Mouse (Mus musculus): Measurements from ENCODE around the gene Hist1h2bp. TPM values are rescaled to one million over a fixed set of nuclear protein-coding genes. Genes with fewer than 3 reads are reported as not detected.
A peak's percentile ranks its signal among the peaks of the same experiment; 100 is the strongest.

Hist1h2bp gene
- total RNA-seq, 2 experiments from 2014 or later: 5.8 to 33.7 TPM

DNA sequence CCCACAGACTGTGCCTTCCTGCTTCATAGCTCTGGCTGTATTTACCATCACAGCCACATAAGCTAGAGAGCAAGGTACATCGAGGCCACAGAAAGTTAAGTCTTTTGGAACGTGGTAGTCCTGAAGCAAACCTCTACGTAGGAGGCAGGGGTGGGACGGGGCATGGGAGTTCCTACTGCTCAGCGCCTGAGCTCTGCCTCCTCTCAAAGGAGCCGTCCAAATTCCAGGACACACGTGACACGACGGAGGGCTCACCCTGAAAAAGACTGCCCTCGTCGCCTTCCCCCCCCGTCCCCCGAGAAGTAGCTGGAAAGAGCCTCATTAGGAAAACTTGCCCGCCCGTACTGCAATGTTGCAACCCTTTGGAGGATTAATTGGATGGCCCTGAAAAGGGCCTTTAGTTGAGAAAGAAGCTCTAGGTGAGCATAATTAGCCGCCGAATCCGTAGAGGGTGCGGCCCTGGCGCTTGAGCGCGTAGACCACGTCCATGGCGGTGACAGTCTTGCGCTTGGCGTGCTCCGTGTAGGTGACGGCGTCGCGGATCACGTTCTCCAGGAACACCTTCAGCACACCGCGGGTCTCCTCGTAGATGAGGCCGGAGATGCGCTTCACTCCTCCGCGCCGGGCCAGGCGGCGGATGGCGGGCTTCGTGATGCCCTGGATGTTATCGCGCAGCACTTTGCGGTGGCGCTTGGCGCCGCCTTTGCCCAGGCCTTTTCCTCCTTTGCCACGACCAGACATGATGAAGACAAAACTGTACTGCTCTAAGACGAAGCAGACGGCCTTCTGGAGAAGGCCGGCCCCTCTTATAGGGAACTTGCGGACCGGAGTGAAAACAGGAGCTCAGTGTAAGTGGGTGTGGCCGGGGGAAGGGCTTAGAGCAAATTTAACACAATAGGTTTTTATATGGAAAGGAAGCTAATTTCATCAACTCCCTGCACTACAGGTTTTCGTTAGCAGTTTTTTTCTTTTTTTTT lies 44.4 kb downstream of the Hist1h2bp start, which contains the start of gene Hist1h4n:
Gene Hist1h4n (minus strand): TSS at position 779 of the 977 bp plus-strand sequence.
- ATAC-seq (replicated peaks; ENCODE audit: low FRiP score, poor library complexity, severe bottlenecking): peak; percentile 62

DNA sequence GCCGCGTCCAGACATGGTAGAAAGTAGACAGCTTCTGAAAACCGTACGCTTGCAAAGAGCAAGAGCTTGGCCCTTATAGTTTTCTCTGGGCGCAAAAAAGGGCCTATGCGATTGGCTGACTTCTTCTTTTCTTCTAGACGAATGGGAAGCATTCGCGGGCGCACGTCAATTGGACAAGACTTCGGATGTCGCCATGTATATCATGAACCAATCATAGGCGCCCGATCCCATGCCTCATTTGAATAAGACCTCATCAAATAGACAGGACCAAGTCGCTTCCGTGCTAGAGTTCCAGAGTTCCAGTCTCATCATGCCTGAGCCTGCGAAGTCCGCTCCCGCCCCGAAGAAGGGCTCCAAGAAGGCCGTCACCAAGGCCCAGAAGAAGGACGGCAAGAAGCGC lies 46.2 kb downstream of the Hist1h2bp start, which contains the start of the genes Hist1h2ap and Hist1h2br:
Gene Hist1h2ap (minus strand): TSS at position 47 of the 400 bp plus-strand sequence.
Gene Hist1h2br (plus strand): TSS at position 283 of the 400 bp plus-strand sequence.
- peak; percentile 83 for ATAC-seq (replicated peaks; ENCODE audit: low FRiP score, poor library complexity, severe bottlenecking)

Other genes starting within 250 kb of the Hist1h2bp start
- not detected in 2 replicates for gene Olfr1366, start 244.7 kb upstream of the Hist1h2bp start, total RNA-seq (2015; ENCODE audit: low replicate concordance)
- not detected in 2 replicates for gene Olfr1366, start 244.7 kb upstream of the Hist1h2bp start, total RNA-seq (2017; ENCODE audit: low replicate concordance)
- not detected in 2 replicates for gene Olfr1535, start 227.6 kb upstream of the Hist1h2bp start, total RNA-seq (2015; ENCODE audit: low replicate concordance)
- gene Olfr1535, start 227.6 kb upstream of the Hist1h2bp start, total RNA-seq (2017; ENCODE audit: low replicate concordance): 0.84 TPM in 1 of 2 replicates, not detected in the other
- not detected in 2 replicates for gene Olfr1364, start 205.7 kb upstream of the Hist1h2bp start, total RNA-seq (2015; ENCODE audit: low replicate concordance)
- not detected in 2 replicates for gene Olfr1364, start 205.7 kb upstream of the Hist1h2bp start, total RNA-seq (2017; ENCODE audit: low replicate concordance)
- not detected in 2 replicates for gene Olfr1362, start 173.4 kb upstream of the Hist1h2bp start, total RNA-seq (2015; ENCODE audit: low replicate concordance)
- not detected in 2 replicates for gene Olfr1362, start 173.4 kb upstream of the Hist1h2bp start, total RNA-seq (2017; ENCODE audit: low replicate concordance)
- gene Olfr11, start 144.9 kb upstream of the Hist1h2bp start, total RNA-seq (2015; ENCODE audit: low replicate concordance): not detected in 2 replicates
- gene Olfr11, start 144.9 kb upstream of the Hist1h2bp start, total RNA-seq (2017; ENCODE audit: low replicate concordance): not detected in 2 replicates
- not detected in 2 replicates for gene Olfr1361, start 124.1 kb upstream of the Hist1h2bp start, total RNA-seq (2015; ENCODE audit: low replicate concordance)
- gene Olfr1361, start 124.1 kb upstream of the Hist1h2bp start, total RNA-seq (2017; ENCODE audit: low replicate concordance): not detected in 2 replicates
- not detected in 2 replicates for gene Olfr1360, start 110.1 kb upstream of the Hist1h2bp start, total RNA-seq (2015; ENCODE audit: low replicate concordance)
- not detected in 2 replicates for gene Olfr1360, start 110.1 kb upstream of the Hist1h2bp start, total RNA-seq (2017; ENCODE audit: low replicate concordance)
- not detected in 2 replicates for gene Olfr1359, start 89.3 kb upstream of the Hist1h2bp start, total RNA-seq (2015; ENCODE audit: low replicate concordance)
- gene Olfr1359, start 89.3 kb upstream of the Hist1h2bp start, total RNA-seq (2017; ENCODE audit: low replicate concordance): 0.34 and 0.42 TPM in 2 replicates
- gene Hist1h2bl, start 71.3 kb upstream of the Hist1h2bp start, total RNA-seq (2015; ENCODE audit: low replicate concordance): 91.5 and 110 TPM in 2 replicates
- 213 and 268 TPM in 2 replicates for gene Hist1h2bl, start 71.3 kb upstream of the Hist1h2bp start, total RNA-seq (2017; ENCODE audit: low replicate concordance)
- 6.1 TPM in 1 of 2 replicates, not detected in the other for gene Hist1h2ai, start 71.0 kb upstream of the Hist1h2bp start, total RNA-seq (2015; ENCODE audit: low replicate concordance)
- gene Hist1h2ai, start 71.0 kb upstream of the Hist1h2bp start, total RNA-seq (2017; ENCODE audit: low replicate concordance): 1,027 and 1,342 TPM in 2 replicates
- 16.7 TPM in 1 of 2 replicates, not detected in the other for gene Hist1h3h, start 69.8 kb upstream of the Hist1h2bp start, total RNA-seq (2015; ENCODE audit: low replicate concordance)
- 69.1 and 159 TPM in 2 replicates for gene Hist1h3h, start 69.8 kb upstream of the Hist1h2bp start, total RNA-seq (2017; ENCODE audit: low replicate concordance)
- 65.8 and 82.8 TPM in 2 replicates for gene Hist1h2bm, start 65.4 kb upstream of the Hist1h2bp start, total RNA-seq (2015; ENCODE audit: low replicate concordance)
- 254 and 277 TPM in 2 replicates for gene Hist1h2bm, start 65.4 kb upstream of the Hist1h2bp start, total RNA-seq (2017; ENCODE audit: low replicate concordance)
- not detected in 2 replicates for gene Hist1h4j, start 52.4 kb upstream of the Hist1h2bp start, total RNA-seq (2015; ENCODE audit: low replicate concordance)
- gene Hist1h4j, start 52.4 kb upstream of the Hist1h2bp start, total RNA-seq (2017; ENCODE audit: low replicate concordance): 148 and 152 TPM in 2 replicates
- gene Hist1h4k, start 37.0 kb upstream of the Hist1h2bp start, total RNA-seq (2015; ENCODE audit: low replicate concordance): 10.4 and 16.9 TPM in 2 replicates
- gene Hist1h4k, start 37.0 kb upstream of the Hist1h2bp start, total RNA-seq (2017; ENCODE audit: low replicate concordance): 714 and 903 TPM in 2 replicates
- gene Hist1h2ak, start 33.6 kb upstream of the Hist1h2bp start, total RNA-seq (2015; ENCODE audit: low replicate concordance): 39.2 and 75.4 TPM in 2 replicates
- gene Hist1h2ak, start 33.6 kb upstream of the Hist1h2bp start, total RNA-seq (2017; ENCODE audit: low replicate concordance): 730 and 899 TPM in 2 replicates
- 229 and 365 TPM in 2 replicates for gene Hist1h2bn, start 33.3 kb upstream of the Hist1h2bp start, total RNA-seq (2015; ENCODE audit: low replicate concordance)
- 952 and 1,236 TPM in 2 replicates for gene Hist1h2bn, start 33.3 kb upstream of the Hist1h2bp start, total RNA-seq (2017; ENCODE audit: low replicate concordance)
- 491 and 530 TPM in 2 replicates for gene Hist1h1b, start 6.8 kb upstream of the Hist1h2bp start, total RNA-seq (2015; ENCODE audit: low replicate concordance)
- 1,333 and 2,653 TPM in 2 replicates for gene Hist1h1b, start 6.8 kb upstream of the Hist1h2bp start, total RNA-seq (2017; ENCODE audit: low replicate concordance)
- 143 and 204 TPM in 2 replicates for gene Hist1h3i, start 4.1 kb upstream of the Hist1h2bp start, total RNA-seq (2015; ENCODE audit: low replicate concordance)
- 142 and 186 TPM in 2 replicates for gene Hist1h3i, start 4.1 kb upstream of the Hist1h2bp start, total RNA-seq (2017; ENCODE audit: low replicate concordance)
- gene Hist1h2an, start 243 bp upstream of the Hist1h2bp start, total RNA-seq (2015; ENCODE audit: low replicate concordance): not detected in 2 replicates
- 456 and 497 TPM in 2 replicates for gene Hist1h2an, start 243 bp upstream of the Hist1h2bp start, total RNA-seq (2017; ENCODE audit: low replicate concordance)
- gene Hist1h2bq, start 22.7 kb downstream of the Hist1h2bp start, total RNA-seq (2015; ENCODE audit: low replicate concordance): 197 and 261 TPM in 2 replicates
- 24.3 and 156 TPM in 2 replicates for gene Hist1h2bq, start 22.7 kb downstream of the Hist1h2bp start, total RNA-seq (2017; ENCODE audit: low replicate concordance)
- 63.1 and 86.1 TPM in 2 replicates for gene Hist1h2ao, start 23.0 kb downstream of the Hist1h2bp start, total RNA-seq (2015; ENCODE audit: low replicate concordance)
- 517 TPM in 1 of 2 replicates, not detected in the other for gene Hist1h2ao, start 23.0 kb downstream of the Hist1h2bp start, total RNA-seq (2017; ENCODE audit: low replicate concordance)
- gene Hist1h4m, start 24.3 kb downstream of the Hist1h2bp start, total RNA-seq (2015; ENCODE audit: low replicate concordance): 71.7 and 77.6 TPM in 2 replicates
- 860 and 1,014 TPM in 2 replicates for gene Hist1h4m, start 24.3 kb downstream of the Hist1h2bp start, total RNA-seq (2017; ENCODE audit: low replicate concordance)
- 6.9 and 21.5 TPM in 2 replicates for gene Hist1h4n, start 44.7 kb downstream of the Hist1h2bp start, total RNA-seq (2015; ENCODE audit: low replicate concordance)
- 699 and 712 TPM in 2 replicates for gene Hist1h4n, start 44.7 kb downstream of the Hist1h2bp start, total RNA-seq (2017; ENCODE audit: low replicate concordance)
- 40.2 and 52.7 TPM in 2 replicates for gene Hist1h2ap, start 46.0 kb downstream of the Hist1h2bp start, total RNA-seq (2015; ENCODE audit: low replicate concordance)
- 924 and 2,814 TPM in 2 replicates for gene Hist1h2ap, start 46.0 kb downstream of the Hist1h2bp start, total RNA-seq (2017; ENCODE audit: low replicate concordance)
- 215 and 279 TPM in 2 replicates for gene Hist1h2br, start 46.3 kb downstream of the Hist1h2bp start, total RNA-seq (2015; ENCODE audit: low replicate concordance)
- gene Hist1h2br, start 46.3 kb downstream of the Hist1h2bp start, total RNA-seq (2017; ENCODE audit: low replicate concordance): 157 and 261 TPM in 2 replicates
- gene Zfp184, start 157.6 kb downstream of the Hist1h2bp start, total RNA-seq (2015; ENCODE audit: low replicate concordance): 0.19 and 2.9 TPM in 2 replicates
- gene Zfp184, start 157.6 kb downstream of the Hist1h2bp start, total RNA-seq (2017; ENCODE audit: low replicate concordance): 0.34 and 2.5 TPM in 2 replicates
- not detected in 2 replicates for gene Pom121l2, start 193.7 kb downstream of the Hist1h2bp start, total RNA-seq (2015; ENCODE audit: low replicate concordance)
- not detected in 2 replicates for gene Pom121l2, start 193.7 kb downstream of the Hist1h2bp start, total RNA-seq (2017; ENCODE audit: low replicate concordance)
- gene Prss16, start 222.3 kb downstream of the Hist1h2bp start, total RNA-seq (2015; ENCODE audit: low replicate concordance): 2.7 and 6.3 TPM in 2 replicates
- gene Prss16, start 222.3 kb downstream of the Hist1h2bp start, total RNA-seq (2017; ENCODE audit: low replicate concordance): 1.8 and 2.2 TPM in 2 replicates
- gene Hist1h2ah, start 248.1 kb downstream of the Hist1h2bp start, total RNA-seq (2015; ENCODE audit: low replicate concordance): 2.5 TPM in 1 of 2 replicates, not detected in the other
- gene Hist1h2ah, start 248.1 kb downstream of the Hist1h2bp start, total RNA-seq (2017; ENCODE audit: low replicate concordance): 462 and 930 TPM in 2 replicates
- 14.6 and 64.4 TPM in 2 replicates for gene Hist1h2bk, start 248.4 kb downstream of the Hist1h2bp start, total RNA-seq (2015; ENCODE audit: low replicate concordance)
- 627 and 660 TPM in 2 replicates for gene Hist1h2bk, start 248.4 kb downstream of the Hist1h2bp start, total RNA-seq (2017; ENCODE audit: low replicate concordance)

Measured in erythroblast, adult 5-6 weeks (primary cell).